Mouse (Mus musculus): ENCODE measurements around the gene Dgki. TPM values are rescaled to one million over a fixed set of nuclear protein-coding genes. Genes with fewer than 3 reads are reported as not detected.

Dgki gene
- total and polyA plus RNA-seq, 2 experiments from 2014 or later: 4.6 to 26.9 TPM

GRCm38 (mm10) chr6:37051652-37052051 is 248.3 kb downstream of the Dgki start:
- Histone ChIP-seq H3K27me3 (ENCODE audit: insufficient read depth, low read length) (no peaks in the 10 kb centered on the region), H3K4me2 (ENCODE audit: low read depth, low read length, poor library complexity, severe bottlenecking) (no peak overlapping the region), H3K27ac (ENCODE audit: low read depth, low read length) (no peak overlapping the region), H3K9ac (replicated peaks; ENCODE audit: low read length, poor library complexity, severe bottlenecking) (no peak overlapping the region), H3K9me3 (ENCODE audit: low read length) (no peaks in the 10 kb centered on the region), H3K4me3 (ENCODE audit: low read depth, low read length) (no peak overlapping the region), H3K4me1 (ENCODE audit: insufficient read depth, low read length) (no peaks in the 10 kb centered on the region), H3K36me3 (ENCODE audit: insufficient read depth, low read length) (no peaks in the 10 kb centered on the region)
- WGBS: 43% methylated on average over 5 of the region's 5 CpGs
- no peak for TF ChIP-seq CTCF (IDR thresholded peaks at IDR 0.05)
- DNase-seq (ENCODE audit: low spot score) (no peak), ATAC-seq (ENCODE audit: low FRiP score) (no peak)

GRCm38 (mm10) chr6:37051150-37051549 is 248.8 kb downstream of the Dgki start:
- H3K4me3 ChIP-seq (ENCODE audit: low read depth, low read length): no peak overlapping the region
- no peaks in the 10 kb centered on the region for H3K36me3 ChIP-seq (ENCODE audit: insufficient read depth, low read length)
- H3K27me3 ChIP-seq (ENCODE audit: insufficient read depth, low read length): no peaks in the 10 kb centered on the region
- no peaks in the 10 kb centered on the region for H3K4me1 ChIP-seq (ENCODE audit: insufficient read depth, low read length)
- no peak overlapping the region for H3K4me2 ChIP-seq (ENCODE audit: low read depth, low read length, poor library complexity, severe bottlenecking)
- DNase-seq (ENCODE audit: low spot score) (no peak), ATAC-seq (ENCODE audit: low FRiP score) (no peak)
- 89% methylated on average over 1 of the region's 1 CpGs for WGBS
- H3K27ac ChIP-seq (ENCODE audit: low read depth, low read length): no peak overlapping the region
- H3K9ac ChIP-seq (replicated peaks; ENCODE audit: low read length, poor library complexity, severe bottlenecking): no peak overlapping the region
- TF ChIP-seq CTCF (IDR thresholded peaks at IDR 0.05): no peak
- H3K9me3 ChIP-seq (ENCODE audit: low read length): no peaks in the 10 kb centered on the region

- Histone ChIP-seq H3K9ac (replicated peaks; ENCODE audit: low read length, poor library complexity, severe bottlenecking) (no peak overlapping the region), H3K9me3 (ENCODE audit: low read length) (no peaks in the 10 kb centered on the region), H3K27me3 (ENCODE audit: insufficient read depth, low read length) (no peaks in the 10 kb centered on the region), H3K4me1 (ENCODE audit: insufficient read depth, low read length) (no peaks in the 10 kb centered on the region), H3K4me3 (ENCODE audit: low read depth, low read length) (no peak overlapping the region), H3K27ac (ENCODE audit: low read depth, low read length) (no peak overlapping the region), H3K4me2 (ENCODE audit: low read depth, low read length, poor library complexity, severe bottlenecking) (no peak overlapping the region), H3K36me3 (ENCODE audit: insufficient read depth, low read length) (no peaks in the 10 kb centered on the region)
- DNase-seq (ENCODE audit: low spot score) (no peak), ATAC-seq (ENCODE audit: low FRiP score) (no peak)
- TF ChIP-seq CTCF (IDR thresholded peaks at IDR 0.05): no peak
- WGBS: 34% methylated on average over 4 of the region's 4 CpGs
Measured at GRCm38 (mm10) chr6:37047611-37048129, 252.3 kb downstream of the Dgki start.

GRCm38 (mm10) chr6:37046152-37046788 is 253.7 kb downstream of the Dgki start:
- Histone ChIP-seq H3K4me1 (ENCODE audit: insufficient read depth, low read length) (no peaks in the 10 kb centered on the region), H3K4me2 (ENCODE audit: low read depth, low read length, poor library complexity, severe bottlenecking) (no peak overlapping the region), H3K9ac (replicated peaks; ENCODE audit: low read length, poor library complexity, severe bottlenecking) (no peak overlapping the region), H3K27ac (ENCODE audit: low read depth, low read length) (no peak overlapping the region), H3K27me3 (ENCODE audit: insufficient read depth, low read length) (no peaks in the 10 kb centered on the region), H3K4me3 (ENCODE audit: low read depth, low read length) (no peak overlapping the region), H3K36me3 (ENCODE audit: insufficient read depth, low read length) (0 out of 2 replicates have a peak, but pooled peaks cover 2% of the 10 kb centered on the region), H3K9me3 (ENCODE audit: low read length) (no peaks in the 10 kb centered on the region)
- DNase-seq (ENCODE audit: low spot score) (peak; percentile 89), ATAC-seq (ENCODE audit: low FRiP score) (peak; percentile 60; the same call in 1 of the 2 replicates)
- WGBS: 26% methylated on average over 4 of the region's 4 CpGs
- TF ChIP-seq CTCF (IDR thresholded peaks at IDR 0.05): peak; percentile 95

- Histone ChIP-seq H3K4me2 (ENCODE audit: low read depth, low read length, poor library complexity, severe bottlenecking) (no peak overlapping the region), H3K4me1 (ENCODE audit: insufficient read depth, low read length) (no peaks in the 10 kb centered on the region), H3K4me3 (ENCODE audit: low read depth, low read length) (no peak overlapping the region), H3K9ac (replicated peaks; ENCODE audit: low read length, poor library complexity, severe bottlenecking) (no peak overlapping the region), H3K27ac (ENCODE audit: low read depth, low read length) (no peak overlapping the region), H3K27me3 (ENCODE audit: insufficient read depth, low read length) (no peaks in the 10 kb centered on the region), H3K9me3 (ENCODE audit: low read length) (no peaks in the 10 kb centered on the region), H3K36me3 (ENCODE audit: insufficient read depth, low read length) (0 out of 2 replicates have a peak, but pooled peaks cover 2% of the 10 kb centered on the region)
- no peak for ATAC-seq (ENCODE audit: low FRiP score)
- TF ChIP-seq CTCF (IDR thresholded peaks at IDR 0.05): no peak
- no peak for DNase-seq (ENCODE audit: low spot score)
- 92% methylated on average over 4 of the region's 4 CpGs for WGBS
Measured at GRCm38 (mm10) chr6:37044796-37045195, 255.2 kb downstream of the Dgki start.

GRCm38 (mm10) chr6:37038444-37038843 is 261.5 kb downstream of the Dgki start:
- TF ChIP-seq CTCF (IDR thresholded peaks at IDR 0.05): peak; percentile 86
- no peak overlapping the region for H3K4me2 ChIP-seq (ENCODE audit: low read depth, low read length, poor library complexity, severe bottlenecking)
- H3K4me1 ChIP-seq (ENCODE audit: insufficient read depth, low read length): no peaks in the 10 kb centered on the region; the same call in 1 of the 2 replicates
- 0 out of 2 replicates have a peak, but pooled peaks cover 2% of the 10 kb centered on the region for H3K36me3 ChIP-seq (ENCODE audit: insufficient read depth, low read length)
- no peaks in the 10 kb centered on the region for H3K9me3 ChIP-seq (ENCODE audit: low read length)
- H3K9ac ChIP-seq (replicated peaks; ENCODE audit: low read length, poor library complexity, severe bottlenecking): no peak overlapping the region
- DNase-seq (ENCODE audit: low spot score): peak; percentile 88
- H3K4me3 ChIP-seq (ENCODE audit: low read depth, low read length): no peak overlapping the region
- no peaks in the 10 kb centered on the region for H3K27me3 ChIP-seq (ENCODE audit: insufficient read depth, low read length)
- WGBS: 27% methylated on average over 8 of the region's 8 CpGs
- ATAC-seq (ENCODE audit: low FRiP score): peak; percentile 67
- no peak overlapping the region for H3K27ac ChIP-seq (ENCODE audit: low read depth, low read length)
